Mouse (Mus musculus) stomach, embryonic 14.5 days (tissue): ENCODE results near the gene Khdrbs1. TPM values are rescaled to one million over a fixed set of nuclear protein-coding genes. Genes with fewer than 3 reads are reported as not detected.

Experiments
- ATAC-seq: fragments of 200-750 bp; cut with Nextera tagmentation; 2 replicates; pipeline ENCODE4 v1.8.0; 2017; ENCODE audit warnings: low read depth, moderate TSS enrichment; ENCODE audit not compliant: insufficient number of reproducible peaks, insufficient read depth, low FRiP score
- H3K27ac ChIP-seq: fragments of 300-500 bp; sonication (generic); 2 replicates; pipeline ENCODE4 v1.5.1; 2014; ENCODE audit warnings: mild to moderate bottlenecking, low read length, moderate library complexity, mixed read lengths
- H3K27me3 ChIP-seq: fragments of 300-500 bp; sonication (generic); 2 replicates; pipeline ENCODE4 v1.6.1; 2014; ENCODE audit warnings: low read length, control low read depth, mixed read lengths; ENCODE audit not compliant: control insufficient read depth, insufficient read depth
- H3K36me3 ChIP-seq: fragments of 300-500 bp; sonication (generic); 2 replicates; pipeline ENCODE4 v1.6.1; 2014; ENCODE audit warnings: mild to moderate bottlenecking, control low read depth, low read length, moderate library complexity, mixed read lengths; ENCODE audit not compliant: control insufficient read depth, insufficient read depth
- H3K4me1 ChIP-seq: fragments of 300-500 bp; sonication (generic); 2 replicates; pipeline ENCODE4 v1.6.1; 2014; ENCODE audit warnings: low read length, control low read depth, mixed read lengths; ENCODE audit not compliant: control insufficient read depth, insufficient read depth
- H3K4me2 ChIP-seq: fragments of 300-500 bp; sonication (generic); replicated peaks from 2 replicates; pipeline ENCODE4 v1.6.1; 2014; ENCODE audit warnings: low read depth, low read length, control low read depth
- H3K4me3 ChIP-seq: fragments of 300-500 bp; sonication (generic); 2 replicates; pipeline ENCODE4 v1.5.1; 2014; ENCODE audit warnings: low read depth, low read length, control low read depth
- H3K9ac ChIP-seq: fragments of 300-500 bp; sonication (generic); replicated peaks from 2 replicates; pipeline ENCODE4 v1.6.1; 2014; ENCODE audit warnings: low read depth, mild to moderate bottlenecking, control low read depth, low read length, moderate library complexity, mixed read lengths
- H3K9me3 ChIP-seq: fragments of 300-500 bp; sonication (generic); 2 replicates; pipeline ENCODE4 v1.6.1; 2016; ENCODE audit warnings: low read depth, low read length, control low read depth; ENCODE audit not compliant: control insufficient read depth
- WGBS: fragments of 180-500 bp; shearing (Covaris S2); extraction: QIAGEN DNeasy Blood & Tissue Kit; methylation state at CpG from one replicate; pipeline ENCODE4 v1.1.7; 2014; 5-methylcytosine and 5-hydroxymethylcytosine counted together
- polyA plus RNA-seq: library from polyadenylated mRNA; unstranded; fragments of >200 nt; fragmentation: Nextera tagmentation; extraction: Ambion mirVana; gene quantifications from 2 replicates; pipeline ENCODE4 v1.2.1, GENCODE M21; 2014

The Khdrbs1 gene
- 95.5 and 103 TPM in 2 replicates for polyA plus RNA-seq

GRCm38 (mm10) chr4:129742232-129743009 lies at the start of gene Khdrbs1:
Gene Khdrbs1, minus strand, starts transcription at chr4:129742303.
- under 1% methylated on average over 67 of the region's 76 CpGs for WGBS
- Histone ChIP-seq H3K27me3 (no peaks in the 10 kb centered on the region), H3K4me2 (peak within 1 kb of the TSS; percentile 68), H3K4me1 (peaks cover 13% of the 10 kb centered on the region), H3K27ac (peak within 1 kb of the TSS; percentile 99), H3K9ac (peak within 1 kb of the TSS; percentile 99), H3K4me3 (peak within 1 kb of the TSS; percentile 100), H3K9me3 (no peaks in the 10 kb centered on the region), H3K36me3 (no peaks in the 10 kb centered on the region)
- peak; percentile 93 for ATAC-seq

GRCm38 (mm10) chr4:129791399-129791798 lies 49.3 kb upstream of the Khdrbs1 start:
- no peak overlapping the region for H3K4me2 ChIP-seq
- peaks cover 24% of the 10 kb centered on the region for H3K4me1 ChIP-seq
- ATAC-seq = no peak
- H3K27me3 ChIP-seq = no peaks in the 10 kb centered on the region
- no peak overlapping the region for H3K9ac ChIP-seq
- H3K9me3 ChIP-seq = no peaks in the 10 kb centered on the region
- H3K27ac ChIP-seq = no peak overlapping the region
- no peaks in the 10 kb centered on the region for H3K36me3 ChIP-seq
- H3K4me3 ChIP-seq = no peak overlapping the region
- 31% methylated on average over 1 of the region's 1 CpGs for WGBS

GRCm38 (mm10) chr4:129790475-129790874 lies 48.4 kb upstream of the Khdrbs1 start:
- no peaks in the 10 kb centered on the region for H3K36me3 ChIP-seq
- no peak overlapping the region for H3K27ac ChIP-seq
- ATAC-seq = no peak
- no peak overlapping the region for H3K9ac ChIP-seq
- H3K4me1 ChIP-seq = peaks cover 15% of the 10 kb centered on the region; the same call in 1 of the 2 replicates
- no peak overlapping the region for H3K4me3 ChIP-seq
- H3K27me3 ChIP-seq = no peaks in the 10 kb centered on the region
- no peaks in the 10 kb centered on the region for H3K9me3 ChIP-seq
- WGBS = 75% methylated on average over 3 of the region's 3 CpGs
- H3K4me2 ChIP-seq = no peak overlapping the region

DNA sequence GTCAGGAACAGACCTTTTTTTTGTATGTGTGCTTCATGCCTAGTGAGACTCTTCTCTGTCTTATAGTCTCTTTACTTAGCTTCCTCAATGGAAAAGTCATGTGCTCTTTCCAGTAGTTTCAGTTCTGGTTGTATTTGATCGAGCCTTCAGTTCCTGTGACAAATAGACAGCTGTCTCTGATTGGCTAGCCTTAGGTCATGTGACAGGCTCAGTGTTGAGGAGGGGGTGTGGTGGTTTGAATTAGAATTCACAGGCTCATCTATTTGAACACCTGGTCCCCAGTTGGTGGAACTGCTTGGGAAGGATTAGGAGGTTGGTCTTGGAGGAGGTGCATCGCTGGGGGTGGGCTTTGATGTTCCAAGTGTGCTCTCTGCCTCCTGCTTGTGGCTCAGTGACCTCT lies 47.5 kb upstream of the Khdrbs1 start:
- Histone ChIP-seq H3K27ac (no peak overlapping the region), H3K9ac (no peak overlapping the region), H3K27me3 (no peaks in the 10 kb centered on the region), H3K4me2 (no peak overlapping the region), H3K4me1 (peaks cover 8% of the 10 kb centered on the region; the same call in 1 of the 2 replicates), H3K9me3 (no peaks in the 10 kb centered on the region), H3K4me3 (no peak overlapping the region), H3K36me3 (no peaks in the 10 kb centered on the region)
- WGBS = 95% methylated on average over 2 of the region's 2 CpGs
- ATAC-seq = no peak

DNA sequence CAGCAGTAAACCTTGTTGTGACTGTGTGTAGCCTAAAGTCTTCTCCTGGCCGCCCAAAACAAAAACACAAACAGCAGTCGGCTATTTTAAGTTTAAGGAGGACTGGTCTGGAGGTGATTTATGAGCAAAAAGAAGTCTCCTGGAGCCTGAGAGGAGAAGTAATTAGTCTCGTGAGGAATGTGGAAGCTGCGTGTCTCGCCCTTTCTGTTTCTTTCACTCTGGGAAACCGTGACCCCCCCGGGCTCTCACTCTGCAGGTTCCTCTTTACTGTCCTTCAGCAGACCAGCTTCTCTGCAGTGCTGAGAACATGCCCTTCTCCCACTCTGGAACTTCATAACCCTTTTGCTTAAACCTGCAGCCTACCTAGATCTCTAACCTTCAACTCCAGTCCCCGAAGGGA lies 46.6 kb upstream of the Khdrbs1 start:
- no peaks in the 10 kb centered on the region for H3K36me3 ChIP-seq
- H3K9ac ChIP-seq = no peak overlapping the region

DNA sequence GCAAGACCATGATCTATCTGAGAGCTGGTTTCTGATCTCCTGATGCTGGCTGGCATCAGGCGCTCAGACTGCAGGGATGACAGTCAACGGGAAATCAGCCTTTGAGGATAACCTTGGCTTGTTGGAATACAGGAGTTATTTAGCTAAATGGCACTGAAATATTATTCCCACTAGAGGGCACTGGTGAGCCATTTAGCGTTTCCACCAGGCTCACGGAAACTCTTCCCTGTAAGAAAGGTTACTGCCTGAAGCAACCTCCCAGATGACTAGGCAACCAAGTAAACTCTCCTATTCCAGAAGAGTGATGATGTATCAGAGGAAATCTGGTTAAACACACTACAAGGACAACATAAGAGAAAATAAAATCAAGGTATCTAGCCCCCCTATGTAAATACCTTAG lies 43.1 kb upstream of the Khdrbs1 start:
- no peak for ATAC-seq
- H3K36me3 ChIP-seq = no peaks in the 10 kb centered on the region
- no peaks in the 10 kb centered on the region for H3K4me1 ChIP-seq
- H3K9ac ChIP-seq = no peak overlapping the region
- H3K27ac ChIP-seq = no peak overlapping the region
- no peak overlapping the region for H3K4me2 ChIP-seq
- no peak overlapping the region for H3K4me3 ChIP-seq
- 2% methylated on average over 4 of the region's 4 CpGs for WGBS
- H3K27me3 ChIP-seq = no peaks in the 10 kb centered on the region
- no peaks in the 10 kb centered on the region for H3K9me3 ChIP-seq

More for the DNA sequence above, 46.6 kb upstream of the Khdrbs1 start:
- no peaks in the 10 kb centered on the region for H3K27me3 ChIP-seq
- no peaks in the 10 kb centered on the region for H3K9me3 ChIP-seq
- no peak for ATAC-seq
- H3K27ac ChIP-seq = no peak overlapping the region
- H3K4me1 ChIP-seq = peaks cover 1% of the 10 kb centered on the region; the same call in 1 of the 2 replicates
- 32% methylated on average over 8 of the region's 8 CpGs for WGBS
- H3K4me3 ChIP-seq = no peak overlapping the region
- H3K4me2 ChIP-seq = no peak overlapping the region

- ATAC-seq = no peak
- Histone ChIP-seq H3K4me3 (no peak overlapping the region), H3K4me1 (no peaks in the 10 kb centered on the region), H3K9me3 (no peaks in the 10 kb centered on the region), H3K27me3 (no peaks in the 10 kb centered on the region), H3K27ac (no peak overlapping the region), H3K36me3 (no peaks in the 10 kb centered on the region), H3K9ac (no peak overlapping the region), H3K4me2 (no peak overlapping the region)
- 74% methylated on average over 5 of the region's 5 CpGs for WGBS
Measured at GRCm38 (mm10) chr4:129783506-129783905, 41.4 kb upstream of the Khdrbs1 start.

DNA sequence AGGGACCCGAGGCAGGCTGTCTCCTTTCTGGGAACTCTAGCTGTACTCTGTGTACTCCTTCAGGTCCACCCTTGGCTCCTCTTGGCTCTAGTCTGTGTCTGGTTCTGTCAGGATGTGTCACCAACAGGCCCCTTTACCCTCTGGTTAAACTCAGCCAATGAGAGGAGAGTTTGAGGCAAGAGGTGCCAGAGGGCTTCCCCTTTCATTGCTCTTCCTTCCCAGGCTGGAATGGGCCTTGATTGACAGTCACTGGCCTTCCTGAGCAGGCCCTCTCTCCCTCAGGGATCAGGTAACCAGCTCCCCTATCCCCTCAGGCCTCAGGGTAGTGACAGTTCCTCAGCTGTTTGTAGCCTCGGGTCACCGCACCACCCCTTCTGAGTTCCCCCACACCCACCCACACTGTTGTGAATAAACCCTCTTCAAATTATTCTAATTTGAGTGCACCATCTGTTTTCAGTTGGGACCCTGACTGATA lies 40.8 kb upstream of the Khdrbs1 start:
- H3K36me3 ChIP-seq = no peaks in the 10 kb centered on the region
- no peak overlapping the region for H3K4me2 ChIP-seq
- H3K9me3 ChIP-seq = no peaks in the 10 kb centered on the region
- H3K27ac ChIP-seq = no peak overlapping the region
- 34% methylated on average over 3 of the region's 3 CpGs for WGBS
- H3K9ac ChIP-seq = no peak overlapping the region
- no peak for ATAC-seq
- H3K4me1 ChIP-seq = no peaks in the 10 kb centered on the region
- H3K4me3 ChIP-seq = no peak overlapping the region
- no peaks in the 10 kb centered on the region for H3K27me3 ChIP-seq
